Mouse (Mus musculus) bone marrow macrophage, adult 2 months (primary cell): Measurements from ENCODE around the gene Cdc42ep4.

ENCODE experiments used
- CTCF ChIP-seq: IDR thresholded peaks from 2 replicates; pipeline ENCODE4 v1.5.1; 2012; ENCODE audit warnings: low read depth, mild to moderate bottlenecking, low read length, moderate library complexity
- POLR2A ChIP-seq: IDR thresholded peaks from 2 replicates; pipeline ENCODE4 v1.6.1; 2012; ENCODE audit warnings: mild to moderate bottlenecking, low read depth, low read length, borderline replicate concordance

DNA sequence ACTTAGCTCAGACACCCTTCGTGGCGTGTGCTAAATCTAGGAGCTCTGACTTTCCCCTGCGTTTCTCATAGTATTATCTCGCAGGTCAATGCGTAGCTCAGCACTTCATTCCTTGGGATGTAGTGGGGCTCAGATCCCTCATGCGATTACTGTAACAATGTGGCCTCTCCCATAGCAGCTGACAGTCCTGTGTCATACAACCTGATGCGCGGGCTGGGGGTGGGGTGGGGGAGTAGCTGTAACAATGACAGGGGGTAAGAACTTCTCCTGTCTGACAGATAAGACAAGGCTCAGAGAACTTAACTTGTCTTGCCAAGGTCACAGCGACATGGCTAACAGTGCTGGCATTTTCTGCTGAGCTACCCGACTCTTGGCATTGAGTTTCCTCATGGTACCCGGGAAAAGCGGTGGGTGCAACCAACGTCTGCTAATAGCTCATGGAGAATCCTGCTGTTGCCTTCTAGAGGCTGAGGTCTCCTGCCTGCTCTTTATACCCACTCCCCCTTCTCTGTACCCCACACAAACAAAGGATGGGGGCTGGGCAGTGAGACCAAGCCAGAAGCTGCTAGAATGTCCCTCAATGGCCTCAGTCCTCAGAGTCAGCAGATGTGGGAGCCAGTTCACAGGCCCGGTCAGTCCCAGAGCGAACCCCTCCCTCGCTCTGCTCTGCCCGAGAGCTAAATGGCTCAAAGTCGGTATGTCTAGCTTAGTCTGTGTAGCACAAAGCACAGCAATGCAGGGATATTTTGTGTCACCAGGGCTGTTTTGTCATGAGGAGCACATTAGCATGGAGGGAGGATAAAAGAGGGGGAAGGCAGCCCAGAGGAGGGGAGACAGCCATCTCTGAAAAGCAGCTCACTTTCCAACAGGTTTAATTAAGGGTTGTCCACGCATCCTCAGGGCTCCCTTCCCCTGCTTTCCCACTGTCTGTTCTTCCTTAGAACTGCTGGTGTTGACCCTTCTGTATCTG is 45.6 kb upstream of the Cdc42ep4 start:
- TF ChIP-seq CTCF (no peak), POLR2A (no peak)
